Mouse (Mus musculus) testis, postnatal 14 days (tissue): ENCODE measurements around the gene Prpsap1.
"Not testable (repeated sequence)": the region's sequence is repeated elsewhere in the genome, so short reads cannot be mapped to it uniquely, and the experiment has no call there.

Experiments
- DNase-seq: peaks from one replicate; pipeline ENCODE4 v3.0.0; 2021; ENCODE audit warnings: low spot score

Prpsap1 gene

DNA sequence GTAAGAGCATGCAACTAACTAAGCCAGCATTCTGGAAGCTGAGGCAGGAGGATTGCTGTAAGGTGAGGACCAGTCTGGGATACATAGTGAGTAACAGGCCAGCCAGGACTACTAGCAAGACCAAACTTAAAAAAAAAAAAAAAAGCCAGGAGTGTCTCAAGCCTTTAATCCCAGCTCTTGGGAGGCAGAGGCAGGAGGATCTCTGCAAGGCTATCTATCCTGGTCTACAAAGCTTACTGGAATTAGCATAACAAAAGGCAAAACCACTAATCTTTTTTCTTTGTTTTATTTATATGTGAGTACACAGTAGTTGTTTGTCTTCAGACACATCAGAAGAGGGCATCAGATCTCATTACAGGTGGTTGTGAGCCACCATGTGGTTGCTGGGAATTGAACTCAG lies 5.8 kb downstream of the Prpsap1 start:
- no peak for DNase-seq

DNA sequence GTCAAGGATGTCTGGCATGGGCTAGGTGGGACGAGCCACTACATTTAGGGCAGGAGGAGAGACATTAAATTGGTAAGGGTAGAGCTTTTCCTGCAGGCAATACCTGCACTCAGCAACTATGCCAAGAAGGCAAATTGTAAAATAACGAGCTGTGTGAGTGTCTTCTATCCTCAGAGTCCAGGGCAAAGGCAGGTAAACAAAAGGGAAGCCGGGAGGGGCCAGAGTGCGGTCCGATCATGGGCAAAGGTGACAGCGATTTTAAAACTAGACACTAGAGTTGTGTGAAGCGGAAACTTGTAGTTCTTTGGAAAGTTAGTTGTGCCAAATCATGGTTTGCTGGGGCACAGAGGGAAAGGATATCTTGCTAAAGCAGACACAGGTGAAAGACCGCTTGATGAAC lies 9.7 kb downstream of the Prpsap1 start:
- no peak for DNase-seq

DNA sequence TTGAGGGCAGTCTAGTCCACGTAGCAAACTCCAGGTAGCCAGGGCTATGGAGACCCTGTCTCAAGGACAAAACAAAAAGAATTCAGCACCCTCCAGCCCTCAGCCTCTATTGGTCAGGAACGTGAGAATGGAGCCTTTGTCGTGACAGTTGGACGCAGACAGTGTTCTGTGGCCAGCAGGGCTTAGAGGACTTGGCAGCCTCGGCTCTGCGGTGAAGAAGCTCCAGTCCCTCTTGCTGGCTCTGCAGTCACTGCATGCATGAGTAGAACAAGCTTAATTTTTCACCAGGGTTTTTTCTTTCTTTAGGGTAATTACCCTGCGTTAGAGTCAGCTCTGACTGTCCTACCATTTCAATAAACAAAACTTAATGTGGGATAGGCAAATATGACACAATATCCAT lies 12.2 kb downstream of the Prpsap1 start:
- DNase-seq: no peak

DNA sequence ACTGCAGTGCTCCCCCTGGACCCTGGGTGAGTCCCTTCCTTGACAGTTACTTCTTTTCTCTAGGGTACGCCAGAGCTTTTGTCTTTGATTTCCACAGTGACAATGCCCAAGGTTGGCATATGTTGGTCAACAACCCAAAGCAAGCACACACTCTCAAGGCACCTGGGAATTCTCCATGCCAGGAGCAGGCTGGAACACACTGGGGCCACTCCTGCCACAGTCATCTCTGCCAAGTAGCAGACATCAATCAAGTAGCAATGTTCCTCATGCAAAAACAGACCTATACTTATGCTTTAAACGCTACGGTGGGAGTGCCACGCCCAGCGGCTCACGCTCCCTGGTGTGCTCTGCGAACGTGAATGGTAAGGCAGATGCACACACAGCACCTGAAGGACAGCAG lies 13.0 kb downstream of the Prpsap1 start:
- DNase-seq: no peak

DNA sequence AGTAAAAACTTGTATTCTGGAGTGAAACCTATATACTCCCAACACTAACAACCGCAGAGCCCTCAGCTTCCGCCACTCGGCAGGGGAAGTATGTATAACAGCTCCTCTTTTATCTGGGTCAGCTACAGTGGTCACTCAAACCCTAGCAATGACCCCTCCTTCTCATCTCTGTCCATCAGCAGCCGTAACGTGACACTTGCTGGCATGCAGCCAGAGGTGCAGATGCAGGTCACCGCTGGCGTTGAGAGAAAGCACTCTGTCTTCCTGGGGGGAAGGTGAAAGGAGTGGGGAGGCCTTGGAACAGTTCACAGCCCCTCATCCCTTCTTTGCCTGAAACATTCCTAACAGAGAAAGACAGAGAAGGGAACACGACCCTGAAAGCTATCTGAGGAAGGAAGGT lies 14.2 kb downstream of the Prpsap1 start:
- DNase-seq: no peak

DNA sequence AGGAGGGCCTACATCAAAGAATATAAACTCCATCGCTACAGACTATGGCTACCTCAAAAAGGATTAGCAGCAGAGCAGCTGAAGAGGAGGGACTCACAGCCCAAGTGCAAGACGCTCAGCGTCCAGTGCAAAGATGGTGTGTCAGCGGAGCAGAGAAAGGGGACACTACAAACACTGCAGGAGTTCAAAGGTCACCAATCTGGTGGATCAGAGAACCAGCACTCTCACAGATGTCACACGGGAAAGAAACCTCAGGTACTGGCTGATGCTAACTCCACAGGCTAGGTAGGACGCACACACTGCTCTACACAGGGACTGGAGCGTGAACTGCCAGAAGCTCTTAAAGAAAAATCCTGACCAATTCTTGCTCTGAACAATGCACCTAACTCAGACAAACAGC lies 15.0 kb downstream of the Prpsap1 start:
- DNase-seq: no peak

DNA sequence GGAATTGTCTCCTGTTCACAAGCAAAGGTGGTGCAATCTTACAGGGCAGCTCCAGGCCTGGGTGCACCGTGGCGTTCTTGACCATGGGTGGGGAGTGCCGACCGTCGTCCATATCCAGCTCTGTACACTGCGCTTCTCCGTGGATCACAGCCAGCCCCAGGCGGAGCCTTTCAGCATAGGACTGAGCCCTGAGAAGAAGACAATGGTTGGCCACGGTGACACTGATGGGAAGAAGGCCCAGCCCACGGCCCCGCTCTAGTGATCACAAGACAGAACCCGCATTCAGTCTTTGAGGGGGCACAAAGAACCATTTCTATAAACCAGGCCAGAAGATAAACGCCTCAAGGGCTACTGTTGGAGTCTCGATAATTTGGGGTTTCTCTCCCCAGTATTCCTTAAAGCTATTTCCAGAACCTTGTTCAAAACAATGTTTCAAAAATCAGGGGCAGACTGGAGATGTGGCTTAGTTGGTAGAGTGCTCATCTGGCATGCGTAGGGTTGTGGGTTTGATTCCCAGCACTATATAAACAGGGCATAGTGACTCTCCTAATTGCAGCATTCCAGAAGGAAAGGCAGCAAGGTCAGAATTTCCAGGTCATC lies 16.7 kb downstream of the Prpsap1 start:
- no peak for DNase-seq

DNA sequence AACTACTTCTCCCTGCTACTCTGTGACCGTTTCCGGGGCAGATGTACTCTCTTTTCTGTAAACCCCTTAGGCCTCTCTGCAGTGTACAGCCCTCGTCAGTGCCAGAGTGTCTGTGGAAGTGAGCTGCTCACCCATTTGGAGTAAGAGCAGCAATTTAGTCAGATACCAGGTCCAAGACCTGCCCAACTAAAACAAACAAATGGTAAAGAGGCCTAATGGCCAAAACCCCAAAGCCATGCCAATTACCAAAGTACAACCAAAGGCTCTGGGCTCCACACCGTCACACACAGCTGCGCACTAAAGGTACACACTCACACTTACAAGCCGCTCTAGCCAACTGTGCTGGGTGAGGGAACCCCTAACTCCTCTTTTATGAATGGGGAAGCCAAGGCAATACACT lies 17.3 kb downstream of the Prpsap1 start:
- no peak for DNase-seq

DNA sequence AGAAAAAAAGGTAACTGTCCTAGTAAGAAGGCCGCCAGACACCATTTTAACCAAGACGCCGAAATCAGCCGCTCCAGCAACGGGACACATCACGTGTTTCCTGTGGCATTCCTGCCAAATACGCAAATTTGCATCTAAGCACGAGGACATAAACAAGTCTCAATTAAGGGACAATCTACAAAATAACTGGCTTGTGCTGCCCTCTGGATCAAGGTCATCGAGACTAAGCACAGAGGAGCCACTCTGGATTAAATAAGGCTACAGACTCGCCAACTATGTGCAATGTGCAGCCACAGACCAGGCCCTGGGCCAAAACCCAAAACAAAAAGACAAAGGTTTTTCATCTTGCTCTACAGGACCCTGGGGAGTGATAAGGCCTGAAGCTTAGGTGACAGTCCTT lies 18.0 kb downstream of the Prpsap1 start:
- peak; percentile 68 for DNase-seq

DNA sequence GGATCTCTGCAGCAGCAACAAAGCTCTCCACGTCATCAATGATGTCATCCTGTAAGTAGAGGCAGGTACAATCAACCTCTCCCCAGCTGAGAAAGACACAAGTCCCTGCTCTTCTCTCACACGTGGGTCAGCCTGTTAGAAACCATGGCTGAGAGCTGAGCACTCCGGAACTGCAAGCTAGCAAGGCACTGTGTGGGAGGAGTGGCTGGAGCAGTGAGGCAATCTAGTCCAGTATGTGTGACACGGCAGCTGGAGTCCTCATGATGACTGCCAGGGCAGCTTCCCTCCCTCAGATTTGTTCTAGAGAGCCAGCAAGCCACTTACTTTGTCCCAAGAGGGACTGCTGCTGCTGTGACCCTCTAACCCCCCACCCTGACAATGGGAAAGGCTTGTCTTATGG lies 21.7 kb downstream of the Prpsap1 start:
- no peak for DNase-seq

DNA sequence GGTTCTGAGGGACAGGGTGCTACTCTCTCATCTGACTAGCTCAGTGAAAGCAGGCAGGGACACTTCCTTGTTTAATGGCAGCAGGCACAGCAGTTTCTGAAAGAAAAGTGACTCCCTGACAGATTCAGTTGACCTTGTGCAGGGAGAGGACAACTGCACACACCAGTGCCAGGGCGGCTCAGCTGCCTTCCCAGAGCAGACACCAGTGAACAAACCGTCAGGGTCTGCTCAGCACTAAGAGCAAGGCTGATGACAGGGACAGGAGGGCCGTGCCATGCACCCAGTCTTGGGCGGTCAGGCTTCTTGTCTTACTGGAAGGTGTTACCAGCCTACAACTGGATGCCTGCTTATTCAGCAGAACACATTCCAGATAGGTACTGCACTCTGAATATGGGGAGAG lies 23.1 kb downstream of the Prpsap1 start:
- no peak for DNase-seq

DNA sequence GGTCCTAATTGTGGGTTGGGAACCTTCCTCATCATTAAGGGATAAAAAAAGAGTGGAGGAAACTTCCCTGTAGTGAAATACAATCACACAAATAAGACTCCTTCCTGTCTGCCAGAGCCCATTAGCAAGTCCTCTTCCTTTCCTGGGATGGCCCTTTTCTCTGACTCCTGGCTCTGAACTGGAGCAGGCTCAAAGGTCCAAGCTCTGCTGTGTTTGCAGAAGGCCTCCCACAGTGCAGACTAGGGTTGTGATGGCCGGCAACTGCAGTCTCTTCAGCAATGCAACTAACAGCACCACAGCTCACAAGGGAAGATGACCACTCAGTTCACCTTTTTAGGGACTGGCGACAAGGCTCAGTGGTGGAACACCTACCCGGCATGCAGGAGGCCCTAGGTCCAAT lies 23.8 kb downstream of the Prpsap1 start:
- DNase-seq: no peak

DNA sequence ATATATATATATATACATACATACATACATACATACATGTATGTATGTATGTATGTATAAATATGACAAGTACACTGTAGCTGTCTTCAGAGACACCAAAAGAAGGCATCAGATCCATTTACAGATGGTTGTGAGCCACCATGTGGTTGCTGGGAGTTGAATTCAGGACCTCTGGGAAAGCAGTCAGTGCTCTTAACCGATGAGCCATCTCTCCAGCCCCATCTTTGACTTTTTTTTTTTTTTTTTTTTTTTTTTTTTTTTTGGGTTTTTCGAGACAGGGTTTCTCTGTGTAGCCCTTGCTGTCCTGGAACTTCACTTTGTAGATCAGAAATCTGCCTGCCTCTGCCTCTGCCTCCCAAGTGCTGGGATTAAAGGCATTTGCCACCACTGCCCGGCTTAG lies 25.7 kb downstream of the Prpsap1 start:
- not testable (repeated sequence) for DNase-seq

DNA sequence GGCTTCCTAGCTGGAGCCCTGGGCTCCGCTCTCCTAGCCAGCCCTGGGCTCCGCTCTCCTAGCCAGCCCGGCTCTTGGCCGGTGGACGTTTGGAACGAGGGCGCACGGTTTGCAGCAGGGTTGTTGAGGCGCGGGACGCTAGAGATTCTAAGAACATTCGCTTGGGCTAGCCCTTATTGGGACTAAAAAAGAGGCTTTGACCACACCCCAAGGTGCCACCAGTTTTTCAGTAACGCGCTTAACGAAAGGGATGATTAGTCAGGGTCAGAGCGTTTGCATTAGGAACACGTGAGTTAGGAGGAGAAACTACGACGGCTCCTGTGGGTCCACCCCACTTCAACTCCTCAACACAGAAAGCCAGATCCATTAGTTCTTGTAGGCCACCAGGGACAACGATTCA lies 27.9 kb downstream of the Prpsap1 start, which contains the start of gene Qrich2:
Gene Qrich2, minus strand, starts transcription at position 101 of the 400 bp plus-strand sequence.
- DNase-seq: no peak

DNA sequence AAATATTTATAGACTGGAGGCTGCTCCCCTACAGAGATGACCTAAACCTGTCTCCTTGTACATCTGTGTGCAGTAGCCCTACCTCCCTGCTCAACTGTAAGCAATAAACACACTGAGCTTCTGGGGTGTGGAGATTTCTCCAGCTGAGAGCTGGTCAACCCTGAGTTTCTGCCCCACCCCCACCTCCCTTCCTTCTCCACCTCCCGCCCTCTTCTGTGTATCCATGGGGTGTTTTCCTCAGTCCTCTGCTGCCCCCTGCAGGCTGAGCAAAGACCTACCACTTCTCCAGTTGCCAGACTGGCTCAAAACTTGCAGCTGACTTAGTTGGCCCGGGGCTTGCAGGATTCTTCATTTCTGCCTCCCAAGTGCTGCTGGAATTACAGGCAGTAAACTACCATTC lies 30.2 kb downstream of the Prpsap1 start:
- peak; percentile 78 for DNase-seq

DNA sequence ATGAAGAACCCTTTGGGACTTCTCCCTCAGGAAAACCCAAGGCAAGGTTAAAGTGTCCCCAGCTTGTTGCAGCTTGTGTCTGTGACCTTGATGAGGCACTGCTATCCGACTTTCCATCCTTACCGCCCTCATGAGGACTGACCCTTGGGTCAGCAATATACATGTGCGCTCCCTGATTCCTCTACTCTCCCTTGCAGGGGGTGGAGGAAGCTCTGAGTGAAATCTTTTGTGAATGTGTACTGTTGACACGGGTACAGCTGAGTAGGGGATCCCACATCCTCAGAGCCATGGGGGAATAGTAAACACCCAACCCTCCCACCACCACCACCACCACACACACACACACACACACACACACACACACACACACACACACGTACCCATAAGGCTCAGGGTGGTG lies 30.7 kb downstream of the Prpsap1 start:
- DNase-seq: no peak

DNA sequence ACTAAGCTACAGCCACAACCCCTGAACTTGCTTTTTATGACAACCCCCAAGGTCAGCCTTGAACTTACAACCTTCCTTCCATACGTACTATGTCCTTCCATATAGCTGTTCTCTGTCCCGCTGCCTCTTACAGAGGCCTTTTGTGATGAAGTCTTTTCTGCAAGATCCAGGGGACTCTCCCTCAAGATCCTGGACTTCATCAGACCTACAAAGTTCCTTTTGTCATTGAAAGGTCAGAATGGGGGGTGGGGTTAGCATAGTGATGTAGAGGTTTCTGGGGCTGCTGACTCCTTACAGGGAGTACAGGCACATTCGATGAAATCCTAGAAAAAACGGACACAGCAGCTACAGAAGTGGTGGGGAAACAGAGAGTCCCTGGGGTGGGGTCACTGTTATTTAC lies 34.2 kb downstream of the Prpsap1 start:
- no peak for DNase-seq

DNA sequence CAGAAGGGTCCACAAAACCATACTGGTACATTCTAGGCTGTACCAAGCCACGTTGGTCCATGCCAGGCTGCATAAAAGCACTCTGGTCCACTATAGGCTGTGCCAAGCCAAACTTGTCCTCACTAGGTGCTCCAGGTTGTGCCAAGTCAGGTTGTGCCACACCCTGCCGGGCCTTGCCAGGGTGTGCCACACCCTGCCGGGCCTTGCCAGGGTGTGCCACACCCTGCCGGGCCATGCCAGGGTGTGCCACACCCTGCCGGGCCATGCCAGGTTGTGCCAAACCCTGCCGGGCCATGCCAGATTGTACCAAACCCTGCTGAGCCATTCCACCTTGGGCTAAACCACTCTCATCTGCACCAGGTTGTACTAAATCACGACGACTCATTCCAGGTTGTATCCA lies 37.8 kb downstream of the Prpsap1 start:
- no peak for DNase-seq

DNA sequence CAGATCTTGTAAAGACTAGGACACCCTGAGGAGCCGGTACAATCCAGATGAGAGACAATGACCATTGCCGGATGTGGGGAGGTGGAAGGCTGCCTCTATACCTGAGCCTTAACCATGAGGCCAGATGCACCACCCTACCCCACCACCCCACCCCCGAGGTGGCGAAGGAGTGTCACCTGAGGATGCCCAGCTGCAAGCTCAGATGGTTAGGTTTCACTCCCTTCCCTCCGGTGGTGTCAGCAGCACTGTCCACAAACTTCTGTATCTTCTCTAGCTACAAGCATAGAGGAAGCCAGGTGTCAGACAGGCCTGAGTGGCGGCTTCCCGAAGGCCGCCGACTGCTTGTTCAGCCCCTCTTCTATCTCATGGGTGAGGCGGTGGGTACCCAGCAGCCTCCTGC lies 40.1 kb downstream of the Prpsap1 start:
- no peak for DNase-seq

DNA sequence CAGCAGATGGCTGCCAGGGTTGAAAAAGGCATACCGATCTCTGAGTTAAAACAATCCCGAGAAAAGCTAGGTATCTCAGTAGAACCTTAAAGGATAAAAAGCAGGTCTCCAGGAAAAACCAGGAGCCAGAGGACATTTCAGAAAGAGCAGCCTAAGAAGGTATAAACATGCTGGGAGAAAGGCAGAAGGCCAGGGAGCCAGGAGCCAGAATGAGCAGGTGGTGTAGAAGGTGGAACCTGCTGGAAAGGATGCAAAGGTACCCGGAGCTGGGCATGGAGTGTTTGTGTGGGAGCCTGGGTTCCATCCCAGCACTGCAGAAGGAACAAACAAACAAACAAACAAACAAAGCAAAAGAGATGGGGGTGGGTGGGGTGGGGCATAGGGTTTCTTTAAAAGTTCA lies 44.7 kb downstream of the Prpsap1 start:
- no peak for DNase-seq

DNA sequence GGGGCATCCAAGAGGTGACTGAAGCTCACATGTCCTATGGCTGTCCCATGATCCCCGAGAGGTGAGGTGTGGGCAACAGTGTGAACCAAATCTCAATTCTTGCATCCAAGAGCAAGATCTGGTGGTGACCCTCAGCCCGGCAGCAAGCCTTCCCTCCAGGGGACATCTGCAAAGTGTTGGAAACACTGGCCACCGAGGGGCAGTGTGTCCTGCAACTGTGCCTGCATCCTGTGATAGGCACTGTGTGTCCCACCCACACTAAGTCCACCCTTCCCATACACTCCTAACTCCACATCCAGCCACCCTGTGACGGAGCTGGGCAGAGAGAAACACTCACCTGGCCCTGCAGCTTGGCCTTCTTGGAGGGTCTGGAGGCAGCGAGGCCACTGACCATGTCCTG lies 46.2 kb downstream of the Prpsap1 start:
- DNase-seq: no peak

DNA sequence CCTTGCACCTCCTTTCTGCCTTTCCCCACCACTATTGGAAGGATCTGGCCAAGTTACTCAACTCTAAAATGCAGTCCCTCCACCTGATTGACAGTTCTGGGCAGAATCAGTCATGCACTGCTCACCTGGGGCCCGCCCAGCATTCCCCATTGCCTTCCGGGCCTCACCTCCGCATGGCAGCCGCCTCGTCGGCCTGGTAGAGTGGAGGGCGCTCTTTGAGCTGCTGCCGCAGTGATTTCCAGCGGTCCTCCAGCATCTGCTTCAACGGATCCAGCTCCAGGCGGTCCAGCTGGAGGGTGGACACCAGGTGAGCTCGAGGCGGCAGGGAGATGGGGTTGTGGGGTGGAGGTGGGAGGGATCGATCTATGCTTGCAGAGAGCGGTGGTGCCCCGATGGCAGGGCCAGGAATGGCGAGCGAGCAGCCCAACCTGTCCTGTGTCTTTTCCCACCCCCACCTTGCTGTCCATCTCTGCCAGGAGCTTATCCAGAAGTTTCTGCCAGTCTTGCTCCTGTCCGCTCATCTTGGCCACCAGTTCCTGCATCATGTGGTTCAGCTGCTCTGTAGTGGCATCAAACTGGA lies 47.6 kb downstream of the Prpsap1 start:
- DNase-seq: no peak

DNA sequence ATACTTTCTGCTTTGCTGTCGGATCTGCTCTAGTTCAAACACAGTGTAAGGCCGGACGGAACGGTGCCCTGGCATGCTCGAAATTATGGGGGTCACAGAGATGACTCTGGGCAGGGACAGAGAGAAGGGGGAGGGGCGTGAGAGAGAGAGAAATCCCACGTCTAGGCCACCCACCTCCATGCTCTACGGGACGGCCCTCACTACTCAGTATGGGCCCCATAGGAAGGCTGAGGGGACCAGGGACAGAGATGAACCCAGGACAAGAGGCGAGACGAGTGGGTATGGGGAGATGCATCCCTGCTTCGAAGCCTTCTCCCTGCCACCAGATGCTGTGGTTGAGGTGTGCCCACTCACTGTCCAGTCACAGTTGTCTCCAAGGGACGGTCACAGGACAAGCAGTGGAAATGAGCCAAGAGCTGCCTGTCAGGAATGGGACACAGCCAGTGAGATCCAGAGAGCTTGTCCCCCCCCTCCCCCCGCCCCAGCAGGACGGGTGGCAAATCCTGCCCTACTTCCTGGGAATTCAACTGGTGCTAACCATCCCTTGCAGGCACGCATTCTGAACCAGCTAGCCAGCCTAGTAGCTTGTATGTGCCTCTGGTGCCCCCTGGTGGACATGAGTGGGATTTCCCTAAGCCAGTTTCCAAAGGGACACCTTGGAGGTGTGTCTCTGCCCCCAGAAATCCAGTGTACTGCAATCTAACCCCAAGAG lies 48.2 kb downstream of the Prpsap1 start:
- DNase-seq: peak; percentile 86

DNA sequence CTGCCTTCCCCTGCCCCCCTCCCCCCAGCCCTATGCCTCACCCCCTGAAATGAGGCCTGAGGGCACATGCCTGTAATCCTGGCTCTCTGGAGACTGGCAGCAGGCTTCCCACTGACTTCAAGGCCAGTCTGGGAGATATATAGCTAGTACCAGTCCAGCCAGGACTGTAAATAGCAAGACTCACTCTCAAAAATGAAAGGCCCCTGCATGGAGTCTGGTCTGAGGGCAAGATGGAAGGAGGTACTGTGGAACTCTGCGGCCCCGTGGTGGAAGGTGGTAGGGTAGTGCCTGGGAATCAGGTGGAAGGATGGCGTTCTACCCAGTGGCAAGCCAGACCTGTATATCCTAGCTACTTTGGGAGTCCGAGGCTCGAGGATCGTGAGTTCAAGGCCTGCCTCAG lies 50.1 kb downstream of the Prpsap1 start:
- no peak for DNase-seq
